Mouse (Mus musculus): Measurements from ENCODE around the gene Slc38a6. TPM values are rescaled to one million over a fixed set of nuclear protein-coding genes. Genes with fewer than 3 reads are reported as not detected.

Gene Slc38a6
- polyA plus RNA-seq, 1 experiment from 2014 or later, result 8.3 TPM

DNA sequence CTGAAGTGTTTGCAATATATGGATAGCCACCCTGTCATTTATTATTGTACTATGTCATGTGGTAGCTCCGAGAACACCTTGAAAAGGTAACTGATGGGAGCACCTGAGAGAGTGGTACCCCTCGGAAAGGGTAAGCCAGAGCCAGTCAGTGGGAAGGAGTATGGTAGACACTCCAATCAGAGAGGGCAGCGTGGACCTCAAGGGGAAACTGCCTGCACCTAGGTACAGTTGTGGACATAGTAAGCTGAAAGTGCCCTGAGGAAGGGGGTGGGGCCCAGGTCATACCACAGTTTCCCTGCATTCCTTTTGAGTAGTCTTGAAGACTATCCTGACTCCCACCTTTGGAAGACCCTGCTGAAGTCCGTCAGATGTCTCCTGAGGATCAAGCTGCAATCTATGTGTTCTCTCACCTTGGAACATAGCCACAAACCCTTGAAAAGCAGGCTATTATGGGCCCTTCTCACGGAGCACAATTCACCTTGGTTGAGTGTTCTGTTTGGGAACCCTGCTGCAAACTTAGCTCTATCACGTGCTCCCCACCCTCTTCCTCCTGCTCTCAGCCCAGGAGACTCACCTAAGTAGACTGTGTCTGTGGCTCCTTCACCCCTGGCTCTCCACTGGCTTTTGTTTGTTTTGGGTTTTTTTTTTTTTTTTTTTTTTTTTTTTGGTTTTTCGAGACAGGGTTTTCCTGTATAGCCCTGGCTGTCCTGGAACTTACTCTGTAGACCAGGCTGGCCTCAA lies 82.5 kb downstream of the Slc38a6 start:
- H3K27me3 ChIP-seq (ENCODE audit: control insufficient read depth, insufficient read depth, low read length), result no peaks in the 10 kb centered on the region
- 0 out of 2 replicates have a peak, but pooled peaks cover 4% of the 10 kb centered on the region for H3K4me1 ChIP-seq (ENCODE audit: control insufficient read depth, insufficient read depth, low read length)
- H3K27ac ChIP-seq (ENCODE audit: low read length), result no peak overlapping the region
- H3K9ac ChIP-seq (ENCODE audit: low read length), result no peak overlapping the region
- 84% methylated on average over 6 of the region's 7 CpGs for WGBS
- no peaks in the 10 kb centered on the region for H3K9me3 ChIP-seq (replicated peaks; ENCODE audit: control insufficient read depth, low read length)
- no peaks in the 10 kb centered on the region for H3K36me3 ChIP-seq (ENCODE audit: control insufficient read depth, insufficient read depth, low read length)
- no peak overlapping the region for H3K4me2 ChIP-seq (ENCODE audit: low read depth, low read length)
- ATAC-seq (ENCODE audit: insufficient read depth, low FRiP score), result no peak
- H3K4me3 ChIP-seq (replicated peaks; ENCODE audit: low read length), result no peak overlapping the region

- H3K4me1 ChIP-seq (ENCODE audit: control insufficient read depth, insufficient read depth, low read length), result 0 out of 2 replicates have a peak, but pooled peaks cover 4% of the 10 kb centered on the region
- no peak overlapping the region for H3K27ac ChIP-seq (ENCODE audit: low read length)
- no peaks in the 10 kb centered on the region for H3K27me3 ChIP-seq (ENCODE audit: control insufficient read depth, insufficient read depth, low read length)
- no peak overlapping the region for H3K4me3 ChIP-seq (replicated peaks; ENCODE audit: low read length)
- H3K9ac ChIP-seq (ENCODE audit: low read length), result no peak overlapping the region
- no peaks in the 10 kb centered on the region for H3K9me3 ChIP-seq (replicated peaks; ENCODE audit: control insufficient read depth, low read length)
- H3K36me3 ChIP-seq (ENCODE audit: control insufficient read depth, insufficient read depth, low read length), result no peaks in the 10 kb centered on the region
- no peak overlapping the region for H3K4me2 ChIP-seq (ENCODE audit: low read depth, low read length)
- 70% methylated on average over 4 of the region's 4 CpGs for WGBS
- ATAC-seq (ENCODE audit: insufficient read depth, low FRiP score), result no peak
Measured at GRCm38 (mm10) chr12:73370367-73370944, 83.9 kb downstream of the Slc38a6 start.

DNA sequence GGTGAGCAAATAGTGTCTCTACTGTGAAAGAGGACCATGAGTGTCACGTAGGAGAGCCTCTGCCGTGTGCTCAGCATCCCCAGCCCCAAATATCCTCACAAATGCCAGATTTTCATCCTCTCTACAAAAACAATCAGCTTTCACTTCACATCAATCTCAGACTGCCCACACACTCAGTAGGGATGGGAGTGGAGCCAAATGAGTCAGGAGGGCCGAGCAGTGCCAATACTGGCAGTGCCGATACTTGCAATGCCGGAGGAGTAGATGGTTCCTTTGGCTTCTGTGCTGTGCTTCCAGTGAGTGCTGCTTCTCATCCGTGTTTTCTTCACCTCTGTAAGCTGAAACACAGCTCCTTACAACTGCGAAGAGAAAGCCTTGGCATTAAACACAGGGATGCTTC lies 84.6 kb downstream of the Slc38a6 start:
- ATAC-seq (ENCODE audit: insufficient read depth, low FRiP score), result no peak
- Histone ChIP-seq H3K27ac (ENCODE audit: low read length) (no peak overlapping the region), H3K4me2 (ENCODE audit: low read depth, low read length) (no peak overlapping the region), H3K9me3 (replicated peaks; ENCODE audit: control insufficient read depth, low read length) (no peaks in the 10 kb centered on the region), H3K4me3 (replicated peaks; ENCODE audit: low read length) (no peak overlapping the region), H3K36me3 (ENCODE audit: control insufficient read depth, insufficient read depth, low read length) (no peaks in the 10 kb centered on the region), H3K9ac (ENCODE audit: low read length) (no peak overlapping the region), H3K4me1 (ENCODE audit: control insufficient read depth, insufficient read depth, low read length) (0 out of 2 replicates have a peak, but pooled peaks cover 4% of the 10 kb centered on the region), H3K27me3 (ENCODE audit: control insufficient read depth, insufficient read depth, low read length) (no peaks in the 10 kb centered on the region)
- 76% methylated on average over 7 of the region's 7 CpGs for WGBS

DNA sequence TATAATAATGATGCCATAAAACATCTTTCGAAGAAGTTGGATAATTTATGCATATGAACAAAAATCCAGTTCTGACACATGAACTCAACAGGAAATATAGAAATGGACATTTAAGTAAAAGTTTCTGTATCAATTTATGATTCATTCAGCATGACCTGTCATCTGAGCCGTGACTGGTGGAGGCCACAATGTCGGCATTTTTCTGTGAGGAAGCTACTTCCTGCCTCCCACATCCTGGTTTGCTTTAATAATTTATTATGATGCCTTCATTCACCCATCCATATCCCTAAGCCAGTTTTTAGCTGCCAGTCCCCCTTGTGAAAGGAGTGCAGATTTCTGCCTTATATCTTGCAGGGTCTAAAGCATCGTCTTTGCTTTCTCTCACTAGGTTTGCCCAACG lies 91.4 kb downstream of the Slc38a6 start:
- Histone ChIP-seq H3K36me3 (ENCODE audit: control insufficient read depth, insufficient read depth, low read length) (no peaks in the 10 kb centered on the region), H3K4me1 (ENCODE audit: control insufficient read depth, insufficient read depth, low read length) (no peaks in the 10 kb centered on the region), H3K9ac (ENCODE audit: low read length) (no peak overlapping the region), H3K27ac (ENCODE audit: low read length) (no peak overlapping the region), H3K4me3 (replicated peaks; ENCODE audit: low read length) (no peak overlapping the region), H3K4me2 (ENCODE audit: low read depth, low read length) (no peak overlapping the region), H3K27me3 (ENCODE audit: control insufficient read depth, insufficient read depth, low read length) (no peaks in the 10 kb centered on the region), H3K9me3 (replicated peaks; ENCODE audit: control insufficient read depth, low read length) (no peaks in the 10 kb centered on the region)
- ATAC-seq (ENCODE audit: insufficient read depth, low FRiP score), result no peak
- WGBS, result 77% methylated on average over 5 of the region's 5 CpGs

DNA sequence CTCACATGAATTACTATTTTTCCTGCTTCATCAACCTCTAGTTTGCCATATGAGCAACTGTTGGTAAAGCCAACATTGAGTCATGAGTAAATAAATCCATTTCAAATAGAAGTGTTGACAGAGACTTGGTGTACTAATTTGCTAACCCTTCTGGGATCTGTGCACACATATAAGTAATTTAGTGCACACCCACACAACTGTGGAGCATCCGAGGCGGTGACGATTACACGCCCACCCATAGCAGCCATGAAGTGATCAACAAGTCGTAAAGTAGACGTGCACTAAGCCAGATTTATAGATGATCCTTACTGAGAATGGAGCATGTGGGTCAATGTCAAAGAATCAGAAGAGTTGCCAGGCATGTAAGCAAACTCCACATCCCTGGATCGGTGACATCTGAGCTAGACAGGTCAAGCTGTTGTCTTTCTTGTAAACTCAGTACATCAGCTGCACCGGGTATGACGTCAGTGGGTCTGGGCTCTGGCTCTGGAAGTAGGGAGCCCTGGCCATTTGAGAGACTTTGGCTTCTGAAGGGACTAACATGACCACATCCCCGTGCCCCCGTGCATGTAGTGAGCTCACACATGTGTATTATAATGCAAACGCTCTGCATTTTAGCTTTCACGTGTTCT lies 92.3 kb downstream of the Slc38a6 start:
- H3K4me1 ChIP-seq (ENCODE audit: control insufficient read depth, insufficient read depth, low read length), result no peaks in the 10 kb centered on the region
- ATAC-seq (ENCODE audit: insufficient read depth, low FRiP score), result no peak
- no peak overlapping the region for H3K4me3 ChIP-seq (replicated peaks; ENCODE audit: low read length)
- no peaks in the 10 kb centered on the region for H3K9me3 ChIP-seq (replicated peaks; ENCODE audit: control insufficient read depth, low read length)
- no peaks in the 10 kb centered on the region for H3K27me3 ChIP-seq (ENCODE audit: control insufficient read depth, insufficient read depth, low read length)
- no peak overlapping the region for H3K27ac ChIP-seq (ENCODE audit: low read length)
- H3K9ac ChIP-seq (ENCODE audit: low read length), result no peak overlapping the region
- WGBS, result 80% methylated on average over 13 of the region's 13 CpGs
- H3K36me3 ChIP-seq (ENCODE audit: control insufficient read depth, insufficient read depth, low read length), result no peaks in the 10 kb centered on the region
- H3K4me2 ChIP-seq (ENCODE audit: low read depth, low read length), result no peak overlapping the region

GRCm38 (mm10) chr12:73380686-73381360 lies 94.2 kb downstream of the Slc38a6 start:
- WGBS, result 72% methylated on average over 8 of the region's 8 CpGs
- Histone ChIP-seq H3K4me2 (ENCODE audit: low read depth, low read length) (no peak overlapping the region), H3K4me3 (replicated peaks; ENCODE audit: low read length) (no peak overlapping the region), H3K9me3 (replicated peaks; ENCODE audit: control insufficient read depth, low read length) (no peaks in the 10 kb centered on the region), H3K27ac (ENCODE audit: low read length) (no peak overlapping the region), H3K4me1 (ENCODE audit: control insufficient read depth, insufficient read depth, low read length) (no peaks in the 10 kb centered on the region), H3K9ac (ENCODE audit: low read length) (no peak overlapping the region), H3K27me3 (ENCODE audit: control insufficient read depth, insufficient read depth, low read length) (no peaks in the 10 kb centered on the region), H3K36me3 (ENCODE audit: control insufficient read depth, insufficient read depth, low read length) (no peaks in the 10 kb centered on the region)
- ATAC-seq (ENCODE audit: insufficient read depth, low FRiP score), result no peak

DNA sequence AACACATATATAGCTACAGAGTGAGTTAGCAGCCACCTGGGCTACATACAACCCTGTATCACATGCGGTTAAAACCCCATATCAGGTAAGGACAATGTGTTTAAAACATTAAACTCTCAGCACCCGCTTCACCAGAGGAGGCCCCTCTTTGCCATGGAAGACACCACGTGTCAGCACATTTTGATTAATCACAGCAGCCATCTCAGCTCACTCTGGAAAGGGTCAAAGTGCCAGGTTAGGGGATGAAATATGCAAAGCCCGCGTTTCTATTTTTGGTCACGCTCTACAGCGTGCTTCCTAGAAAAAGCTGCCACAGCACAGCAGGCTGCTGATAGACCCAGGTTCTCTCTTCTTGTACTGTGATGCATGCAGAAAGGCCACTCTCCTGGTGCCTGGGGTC lies 94.9 kb downstream of the Slc38a6 start:
- Histone ChIP-seq H3K27ac (ENCODE audit: low read length) (no peak overlapping the region), H3K9me3 (replicated peaks; ENCODE audit: control insufficient read depth, low read length) (no peaks in the 10 kb centered on the region)
- no peak for ATAC-seq (ENCODE audit: insufficient read depth, low FRiP score)

GRCm38 (mm10) chr12:73382290-73383178 lies 96.0 kb downstream of the Slc38a6 start:
- no peak for ATAC-seq (ENCODE audit: insufficient read depth, low FRiP score)
- H3K27ac ChIP-seq (ENCODE audit: low read length), result no peak overlapping the region
- no peak overlapping the region for H3K4me2 ChIP-seq (ENCODE audit: low read depth, low read length)
- 78% methylated on average over 12 of the region's 12 CpGs for WGBS
- no peak overlapping the region for H3K9ac ChIP-seq (ENCODE audit: low read length)
- no peaks in the 10 kb centered on the region for H3K4me1 ChIP-seq (ENCODE audit: control insufficient read depth, insufficient read depth, low read length)
- H3K4me3 ChIP-seq (replicated peaks; ENCODE audit: low read length), result no peak overlapping the region
- H3K27me3 ChIP-seq (ENCODE audit: control insufficient read depth, insufficient read depth, low read length), result no peaks in the 10 kb centered on the region
- H3K9me3 ChIP-seq (replicated peaks; ENCODE audit: control insufficient read depth, low read length), result no peaks in the 10 kb centered on the region
- H3K36me3 ChIP-seq (ENCODE audit: control insufficient read depth, insufficient read depth, low read length), result no peaks in the 10 kb centered on the region

More for the DNA sequence above, 94.9 kb downstream of the Slc38a6 start:
- Histone ChIP-seq H3K36me3 (ENCODE audit: control insufficient read depth, insufficient read depth, low read length) (no peaks in the 10 kb centered on the region), H3K27me3 (ENCODE audit: control insufficient read depth, insufficient read depth, low read length) (no peaks in the 10 kb centered on the region), H3K4me3 (replicated peaks; ENCODE audit: low read length) (no peak overlapping the region), H3K4me2 (ENCODE audit: low read depth, low read length) (no peak overlapping the region), H3K4me1 (ENCODE audit: control insufficient read depth, insufficient read depth, low read length) (no peaks in the 10 kb centered on the region), H3K9ac (ENCODE audit: low read length) (no peak overlapping the region)
- WGBS, result 53% methylated on average over 7 of the region's 7 CpGs

Data from stomach, embryonic 16.5 days (tissue).